Mouse (Mus musculus) c-Kit-positive CD71-positive TER-119-negative erythroid progenitor cells, embryonic 14.5 days (primary cell): ENCODE results near the gene Dbh.

Experiments used
- DNase-seq: peaks from one replicate; pipeline ENCODE4 v3.0.0-alpha.2; 2013; ENCODE audit warnings: low read depth

Gene Dbh

GRCm38 (mm10) chr2:27163851-27164250 is 1.2 kb upstream of the Dbh start:
- no peak for DNase-seq

GRCm38 (mm10) chr2:27166074-27166473 is 1.0 kb downstream of the Dbh start:
- no peak for DNase-seq

GRCm38 (mm10) chr2:27166999-27167398 is 2.0 kb downstream of the Dbh start:
- DNase-seq: no peak

- DNase-seq: no peak
Observed at GRCm38 (mm10) chr2:27174242-27174641, 9.2 kb downstream of the Dbh start.

DNA sequence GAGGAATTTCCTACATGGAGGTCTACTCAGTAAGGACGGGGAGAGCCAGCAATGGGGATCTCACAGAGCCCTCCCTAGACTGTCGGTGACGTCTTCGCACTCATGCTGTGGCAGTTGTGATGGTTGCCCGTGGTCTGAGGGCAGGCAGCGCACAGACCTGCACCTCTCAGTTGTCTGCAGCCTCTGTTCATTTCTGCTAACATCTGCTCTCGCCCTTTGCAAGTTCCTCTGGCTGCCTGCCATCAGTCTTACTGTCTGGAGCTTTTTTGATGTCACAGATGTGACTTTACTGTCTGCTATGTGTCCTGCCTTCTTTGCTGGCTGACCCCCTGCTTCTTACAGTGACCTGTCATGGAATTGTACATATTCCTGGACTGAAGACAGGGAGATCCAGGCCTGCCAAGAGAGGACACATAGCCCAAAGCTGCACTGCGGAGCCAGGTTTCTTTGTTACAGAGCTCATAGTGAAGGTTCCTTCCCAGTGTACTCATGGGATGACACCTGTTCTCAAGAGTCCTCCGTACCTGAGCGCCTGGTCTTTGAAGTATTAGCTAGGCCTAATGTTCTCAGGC is 10.7 kb downstream of the Dbh start:
- no peak for DNase-seq

DNA sequence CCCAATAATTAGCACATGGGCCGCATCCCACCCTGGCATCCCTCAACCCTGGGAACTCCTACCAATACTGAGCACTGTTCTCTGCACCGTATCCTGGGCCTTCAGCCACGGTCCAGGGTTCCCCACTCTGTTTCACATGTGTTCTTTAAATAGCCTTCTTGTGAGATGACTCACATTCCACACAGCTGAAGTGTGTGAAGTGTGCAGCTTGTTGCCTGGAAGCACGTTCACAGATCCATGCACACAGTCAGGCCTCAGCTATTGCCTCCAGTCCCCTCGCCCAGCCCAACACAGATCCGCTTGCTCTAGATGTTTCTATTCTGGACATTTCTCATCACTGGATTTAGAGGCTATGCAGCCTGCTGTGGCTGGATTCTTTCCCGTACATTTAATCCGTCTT is 14.1 kb downstream of the Dbh start:
- no peak for DNase-seq

DNA sequence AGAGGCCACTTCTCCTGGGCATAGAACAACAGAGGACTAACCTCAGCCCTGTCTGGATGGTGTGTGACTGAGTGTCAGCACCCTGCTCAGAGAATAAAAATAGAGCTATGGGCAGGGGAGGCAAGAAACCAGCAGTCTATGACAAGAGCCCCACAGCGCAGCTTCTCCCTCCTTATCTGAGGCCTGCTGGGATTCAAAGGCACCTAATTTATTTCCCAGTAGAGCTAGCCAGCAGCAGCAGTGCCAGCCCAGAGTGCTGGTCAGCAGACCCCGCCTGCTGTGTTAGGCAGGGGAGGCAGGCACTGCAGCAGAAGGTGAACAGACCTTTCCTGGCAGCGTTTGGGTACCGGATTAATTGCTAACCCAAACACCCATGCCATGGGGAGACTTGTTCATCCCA is 16.9 kb downstream of the Dbh start:
- no peak for DNase-seq

- DNase-seq: no peak
Observed at GRCm38 (mm10) chr2:27183734-27184133, 18.7 kb downstream of the Dbh start.

GRCm38 (mm10) chr2:27187531-27187930 is 22.5 kb downstream of the Dbh start:
- DNase-seq: no peak

GRCm38 (mm10) chr2:27189994-27190393 is 25.0 kb downstream of the Dbh start:
- DNase-seq: no peak

DNA sequence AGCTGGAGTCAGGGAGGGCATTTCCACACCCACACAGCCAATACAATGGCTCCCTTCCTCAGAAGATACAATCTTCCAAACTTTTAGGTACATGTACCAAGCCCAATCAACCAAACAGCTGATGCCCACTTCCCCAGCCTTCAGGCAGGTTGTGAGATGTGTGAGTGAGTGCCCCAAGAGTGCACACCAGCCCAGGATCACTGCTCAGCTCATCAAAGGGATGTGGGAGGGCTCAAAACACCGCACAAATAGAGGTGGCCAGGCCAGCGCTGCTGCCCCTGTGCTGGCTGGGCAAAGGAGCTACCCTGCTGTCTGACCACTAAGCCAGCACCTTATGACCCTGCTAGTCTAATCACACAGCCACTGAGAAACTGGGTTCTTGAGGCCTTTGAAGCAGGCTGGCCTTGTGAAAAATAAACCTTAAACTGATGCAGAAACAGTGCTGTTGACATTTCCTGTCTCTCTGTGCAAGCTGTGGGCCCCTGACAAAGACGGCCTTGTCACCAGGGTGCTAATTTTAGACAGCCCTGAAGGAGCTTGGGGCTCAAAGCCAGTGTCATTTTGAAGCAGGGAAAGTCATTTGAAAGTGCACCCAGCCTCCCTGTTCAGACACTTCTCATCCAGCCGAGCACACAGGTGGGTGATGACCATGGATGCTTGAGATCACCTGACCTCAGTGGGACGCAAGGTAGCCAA is 33.7 kb downstream of the Dbh start:
- DNase-seq: no peak

DNA sequence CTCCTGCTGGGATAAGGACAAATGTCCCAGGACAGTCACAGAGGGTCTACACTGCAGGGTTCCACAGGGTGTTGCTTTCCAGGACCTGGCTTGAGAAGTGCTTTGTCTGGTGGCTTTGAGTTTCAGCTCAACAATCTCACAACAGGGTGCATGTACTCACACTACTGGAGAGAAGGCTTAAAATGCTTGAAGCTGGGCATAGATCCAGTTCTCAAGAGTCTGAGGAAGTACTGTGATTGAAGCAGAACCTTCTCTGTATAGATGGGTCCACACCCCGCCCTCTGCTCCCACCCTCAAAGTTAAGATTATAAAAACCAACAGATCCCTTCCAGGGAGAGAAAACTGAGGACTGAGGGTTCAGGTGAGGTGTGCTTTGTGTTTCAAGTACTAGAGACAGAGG is 35.6 kb downstream of the Dbh start:
- DNase-seq: no peak

GRCm38 (mm10) chr2:27205666-27206065 is 40.6 kb downstream of the Dbh start:
- DNase-seq: no peak

- no peak for DNase-seq
Observed at GRCm38 (mm10) chr2:27206128-27206797, 41.2 kb downstream of the Dbh start.

- no peak for DNase-seq
Observed at GRCm38 (mm10) chr2:27207126-27207525, 42.1 kb downstream of the Dbh start.

- no peak for DNase-seq
Observed at GRCm38 (mm10) chr2:27209370-27209769, 44.3 kb downstream of the Dbh start.

DNA sequence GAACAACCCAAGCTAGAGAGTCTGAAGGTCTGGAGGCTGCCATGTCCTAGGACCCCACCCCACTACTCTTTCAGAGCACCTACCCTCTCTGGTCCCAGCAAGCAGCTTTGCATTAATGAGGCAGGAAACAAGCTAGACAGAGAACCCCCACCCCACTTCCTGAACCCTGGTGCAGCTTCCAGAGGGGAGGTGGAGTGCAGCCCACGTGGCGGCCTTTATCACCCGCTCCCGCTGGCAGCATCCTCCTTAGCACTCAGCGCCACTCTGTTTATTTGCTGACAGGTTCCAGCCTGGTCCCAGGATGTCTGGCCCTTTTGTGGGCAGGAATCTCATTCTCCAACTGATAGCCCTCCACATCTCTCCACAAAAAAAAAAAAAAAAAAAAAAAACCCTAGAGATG is 44.8 kb downstream of the Dbh start:
- no peak for DNase-seq

DNA sequence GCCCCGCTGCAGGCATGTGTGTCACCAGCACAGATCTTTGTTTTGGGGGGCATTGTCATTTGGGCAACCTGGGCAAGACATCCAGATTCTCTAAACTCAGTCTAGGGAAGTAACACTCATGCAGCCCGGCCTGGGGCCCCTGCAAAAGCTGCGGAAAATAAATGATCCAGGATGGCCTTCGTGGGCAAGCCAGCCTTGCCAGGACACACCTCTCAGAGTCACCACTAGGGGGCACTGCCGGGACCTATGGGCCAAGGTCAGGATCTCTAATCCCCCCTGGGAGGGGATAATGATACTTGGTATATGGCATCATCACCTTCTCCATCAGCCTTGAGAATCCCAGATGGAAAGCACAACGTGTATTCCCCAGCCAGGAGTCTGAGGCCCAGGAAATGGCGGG is 45.2 kb downstream of the Dbh start:
- DNase-seq: peak; percentile 15

DNA sequence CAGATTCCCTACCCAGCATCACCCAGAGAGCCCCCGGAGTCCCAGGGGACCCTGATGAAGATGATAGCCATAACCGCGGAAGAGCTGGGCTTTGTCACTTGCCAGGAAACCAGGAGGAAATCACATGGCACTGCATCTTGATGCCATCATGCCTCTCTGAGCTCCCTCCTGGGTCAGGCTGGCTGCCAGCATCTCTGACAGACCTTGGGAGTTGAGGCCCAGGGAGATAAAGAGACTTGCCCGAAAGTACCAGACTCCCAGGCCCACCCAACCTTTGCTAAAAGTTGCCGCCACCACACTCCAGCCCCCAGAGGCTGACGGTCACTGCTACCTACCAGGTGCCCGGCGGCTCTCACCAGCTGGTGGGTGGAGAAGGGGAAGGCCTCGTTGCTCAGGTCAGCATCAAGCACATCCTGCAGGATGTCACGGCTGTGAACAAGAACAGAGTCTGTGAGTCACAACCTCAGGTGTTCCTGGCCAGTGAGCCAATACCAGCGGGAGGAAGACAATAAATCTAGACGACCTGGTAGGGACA is 45.7 kb downstream of the Dbh start:
- DNase-seq: no peak

GRCm38 (mm10) chr2:27211966-27212893 is 47.2 kb downstream of the Dbh start:
- no peak for DNase-seq

DNA sequence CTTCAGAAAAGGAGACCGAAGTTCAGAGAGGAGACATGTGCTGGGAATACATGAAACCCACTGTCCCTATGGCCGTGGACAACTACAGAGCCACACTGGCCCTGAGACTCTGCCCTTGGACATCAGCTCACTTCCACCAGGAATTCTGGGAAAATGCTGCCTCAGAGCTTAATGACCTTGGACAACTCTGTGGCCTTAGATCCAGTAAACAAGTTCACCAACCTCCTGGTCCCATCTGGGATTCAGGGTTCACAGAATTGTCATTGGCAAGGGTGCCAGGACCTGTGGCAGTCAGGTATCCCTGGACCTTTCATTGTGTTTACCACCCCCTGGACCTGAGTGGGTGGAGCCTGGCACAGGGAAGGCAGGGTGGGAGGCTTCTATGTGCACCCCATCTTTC is 50.5 kb downstream of the Dbh start:
- no peak for DNase-seq

DNA sequence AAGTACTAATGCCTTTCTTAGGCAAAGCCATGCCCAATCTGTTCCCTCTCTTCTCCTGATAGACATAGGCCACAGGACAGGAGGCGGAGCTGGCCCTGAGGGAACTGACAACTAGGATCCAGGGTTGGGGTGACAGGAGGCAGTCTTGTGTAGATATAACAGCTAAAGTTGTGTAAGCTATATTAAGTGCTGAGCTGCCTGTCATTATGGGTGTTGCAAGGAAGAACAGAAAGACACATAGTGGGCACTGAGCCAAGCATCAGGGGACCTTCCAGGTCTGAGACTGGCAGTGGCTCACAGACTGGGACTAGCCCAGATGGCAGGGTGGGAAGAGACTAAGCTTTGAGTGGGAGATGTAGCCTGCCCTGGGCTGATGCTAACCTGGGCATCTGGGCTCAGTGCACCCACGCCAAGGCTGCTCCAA is 53.1 kb downstream of the Dbh start:
- no peak for DNase-seq
